In the genomic region with DNA sequence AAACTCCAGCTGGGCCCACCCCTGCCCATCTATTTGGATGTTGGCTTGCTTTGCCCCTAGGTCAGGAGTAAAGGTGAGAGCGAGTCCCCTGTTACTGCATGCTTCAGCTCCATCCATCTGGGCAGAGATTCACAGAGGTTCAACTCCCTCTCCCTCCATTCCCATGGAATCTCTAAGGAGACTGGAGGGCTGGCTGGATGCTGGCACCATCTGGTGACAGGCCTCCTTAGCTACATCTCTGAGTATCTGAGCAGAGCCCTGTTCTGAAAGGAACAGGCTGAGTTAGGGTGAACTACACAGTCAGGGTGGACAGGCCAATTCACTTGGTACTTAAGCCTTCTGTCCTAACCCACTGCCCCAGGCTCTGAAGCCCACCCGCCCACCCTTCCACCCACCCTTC, we compare ENCODE assay signal across 34 mouse cellular contexts. TPM values are rescaled to one million over a fixed set of nuclear protein-coding genes. Genes with fewer than 3 reads are reported as not detected.
DNase-seq lines count a peak whose midpoint lies in the region; ATAC-seq and TF ChIP-seq lines count a peak whose summit lies in the region.
"Had no signal": no experiment of that assay in that cellular context is flagged by ENCODE, and none has a peak within 500 bp of the region (broad histone marks: within the 10 kb centered on the region; RNA-seq: fewer than 3 reads in every experiment).

No protein-coding gene starts in this region.

- no peak for TF ChIP-seq POLR2A in cortical plate, adult 2 months (IDR thresholded peaks at IDR 0.05; ENCODE audit: extremely low read depth, insufficient read depth, low read length)

- no peak overlapping the region for H3K4me3 ChIP-seq in hindbrain, postnatal 0 days (ENCODE audit: low read length)
- no peak overlapping the region for H3K4me3 ChIP-seq in hindbrain, embryonic 11.5 days (ENCODE audit: low read depth, low read length)
- no peak overlapping the region for H3K4me3 ChIP-seq in left cerebral cortex, adult 2 months
- H3K4me3 ChIP-seq in cortical plate, adult 2 months (ENCODE audit: insufficient read depth, low read length) = no peak overlapping the region
- H3K4me3 ChIP-seq: embryonic facial prominence, embryonic 10.5 days; embryonic facial prominence, embryonic 13.5 days; erythroblast, embryonic 14.5 days; forebrain, embryonic 13.5 days; heart, adult 2 months; heart, embryonic 10.5 days; heart, embryonic 13.5 days; hindbrain, embryonic 12.5 days; hindbrain, embryonic 15.5 days had no signal

- no peak overlapping the region for H3K27ac ChIP-seq in hindbrain, postnatal 0 days
- H3K27ac ChIP-seq in hindbrain, embryonic 11.5 days (ENCODE audit: low read depth, low read length) = no peak overlapping the region
- H3K27ac ChIP-seq in left cerebral cortex, adult 2 months = no peak overlapping the region
- H3K27ac ChIP-seq in cortical plate, adult 2 months (ENCODE audit: insufficient read depth, low read length) = no peak overlapping the region
- H3K27ac ChIP-seq: embryonic facial prominence, embryonic 10.5 days; embryonic facial prominence, embryonic 13.5 days; forebrain, embryonic 13.5 days; heart, adult 2 months; heart, embryonic 10.5 days; heart, embryonic 13.5 days; hindbrain, embryonic 12.5 days; hindbrain, embryonic 15.5 days had no signal

- no peaks in the 10 kb centered on the region for H3K4me1 ChIP-seq in hindbrain, postnatal 0 days (ENCODE audit: insufficient read depth, low read length)
- H3K4me1 ChIP-seq in hindbrain, embryonic 11.5 days (replicated peaks; ENCODE audit: control insufficient read depth, insufficient read depth, low read length) = no peaks in the 10 kb centered on the region
- no peaks in the 10 kb centered on the region for H3K4me1 ChIP-seq in cortical plate, adult 2 months (ENCODE audit: control insufficient read depth, insufficient read depth, low read length)
- H3K4me1 ChIP-seq: hindbrain, embryonic 12.5 days had no signal

- H3K9me3 ChIP-seq in hindbrain, postnatal 0 days (ENCODE audit: low read length) = no peaks in the 10 kb centered on the region
- no peaks in the 10 kb centered on the region for H3K9me3 ChIP-seq in hindbrain, embryonic 11.5 days (ENCODE audit: control insufficient read depth, low read length)
- H3K9me3 ChIP-seq: embryonic facial prominence, embryonic 10.5 days; embryonic facial prominence, embryonic 13.5 days; forebrain, embryonic 13.5 days; heart, embryonic 10.5 days; heart, embryonic 13.5 days; hindbrain, embryonic 12.5 days; hindbrain, embryonic 15.5 days had no signal

- no peak overlapping the region for H3K9ac ChIP-seq in hindbrain, postnatal 0 days (replicated peaks; ENCODE audit: low read length)
- no peak overlapping the region for H3K9ac ChIP-seq in hindbrain, embryonic 11.5 days (ENCODE audit: low read depth, low read length)
- H3K9ac ChIP-seq: embryonic facial prominence, embryonic 13.5 days; forebrain, embryonic 13.5 days; heart, embryonic 13.5 days; hindbrain, embryonic 12.5 days; hindbrain, embryonic 15.5 days had no signal

- peak; percentile 42 for TF ChIP-seq CTCF in hindbrain, postnatal 0 days (IDR thresholded peaks at IDR 0.05; ENCODE audit: low read depth)
- peak; percentile 10; the same call in 1 of the 2 replicates for TF ChIP-seq CTCF in left cerebral cortex, adult 2 months (IDR thresholded peaks at IDR 0.05)
- peak; percentile 14; the same call in 1 of the 2 replicates for TF ChIP-seq CTCF in cortical plate, adult 2 months (IDR thresholded peaks at IDR 0.05; ENCODE audit: extremely low read depth, insufficient read depth, low read length)

- H3K36me3 ChIP-seq in hindbrain, postnatal 0 days (ENCODE audit: insufficient read depth, low read length) = no peaks in the 10 kb centered on the region
- H3K36me3 ChIP-seq in hindbrain, embryonic 11.5 days (ENCODE audit: control insufficient read depth, insufficient read depth, low read length) = no peaks in the 10 kb centered on the region
- H3K36me3 ChIP-seq: embryonic facial prominence, embryonic 10.5 days; embryonic facial prominence, embryonic 13.5 days; heart, embryonic 10.5 days; heart, embryonic 13.5 days; hindbrain, embryonic 12.5 days; hindbrain, embryonic 15.5 days had no signal

- ATAC-seq in hindbrain, postnatal 0 days = no peak
- ATAC-seq in hindbrain, embryonic 11.5 days (ENCODE audit: low FRiP score) = no peak
- ATAC-seq: CD4-positive, CD25-positive, alpha-beta regulatory T cell, adult 4 months; forebrain, embryonic 13.5 days had no signal

- no peak overlapping the region for H3K4me2 ChIP-seq in hindbrain, postnatal 0 days (ENCODE audit: low read depth, low read length)
- no peak overlapping the region for H3K4me2 ChIP-seq in hindbrain, embryonic 11.5 days (replicated peaks; ENCODE audit: low read depth, low read length)
- H3K4me2 ChIP-seq: embryonic facial prominence, embryonic 13.5 days; forebrain, embryonic 13.5 days; heart, embryonic 13.5 days; hindbrain, embryonic 12.5 days; hindbrain, embryonic 15.5 days had no signal

- intact Hi-C loops in left cerebral cortex, adult 2 months (cut with DNase I) = no loop called here
- intact Hi-C loops in left cerebral cortex, postnatal 4 days (cut with DNase I) = loop anchor here (5.0 kb wide), 2 partner anchors 108 to 188 kb away; no protein-coding TSS in a partner anchor

- H3K27me3 ChIP-seq in hindbrain, postnatal 0 days (ENCODE audit: insufficient read depth, low read length) = no peaks in the 10 kb centered on the region
- H3K27me3 ChIP-seq in hindbrain, embryonic 11.5 days (ENCODE audit: control insufficient read depth, insufficient read depth, low read length) = no peaks in the 10 kb centered on the region; the same call in 1 of the 2 replicates
- H3K27me3 ChIP-seq: hindbrain, embryonic 15.5 days had no signal

- peak; percentile 31 for DNase-seq in hindbrain, postnatal 0 days (ENCODE audit: low spot score)
- DNase-seq in hindbrain, embryonic 11.5 days (ENCODE audit: low spot score) = no peak
- DNase-seq in left cerebral cortex, adult 2 months (ENCODE audit: extremely low spot score in 1 of 2, low spot score in 2 of 2) = no peak
- no peak for DNase-seq in left cerebral cortex, postnatal 4 days
- peak; percentile 62 to 65 for DNase-seq in right cerebral cortex, postnatal 10 days (ENCODE audit: low spot score in 2 of 2)
- no peak for DNase-seq in right cerebral cortex, postnatal 25 days
- no peak for DNase-seq in thymus, postnatal 36 days
- DNase-seq: adrenal gland, adult 2 months; adrenal gland, postnatal 14 days; cerebellum, adult 11 months; cerebellum, adult 2 months; cerebellum, adult 9-11 months; cerebellum, postnatal 25 days; embryo, embryonic 11 days; gastrocnemius, postnatal 10 days; gastrocnemius, postnatal 36 days; heart, adult 2 months; heart, postnatal 14 days; heart, postnatal 4 days had no signal

- 89% methylated on average over 2 of the region's 2 CpGs for WGBS in hindbrain, postnatal 0 days
- WGBS in hindbrain, embryonic 11.5 days = 82% methylated on average over 2 of the region's 2 CpGs

RNA-seq across cellular contexts. Expression of gene Fxyd2, which starts 11.1 kb away (rescaled TPM):
- total RNA-seq in hindbrain, postnatal 0 days (2014; rRNA removed) = 17.1 and 18.6 TPM in 2 replicates
- 19.5 and 21.5 TPM in 2 replicates for polyA plus RNA-seq in hindbrain, postnatal 0 days (2015; fragmentation: Nextera tagmentation; extraction: Ambion mirVana)
- polyA plus RNA-seq in hindbrain, embryonic 11.5 days (2014; fragmentation: Nextera tagmentation; extraction: Ambion mirVana) = 1.0 and 1.5 TPM in 2 replicates
- total RNA-seq in left cerebral cortex, adult 2 months (2021) = 1 to 10 TPM; 4.8 to 6.5 TPM
- 1 to 10 TPM; 6.7 to 7.0 TPM for total RNA-seq in left cerebral cortex, postnatal 4 days (2021)
- polyA plus RNA-seq in cortical plate, adult 2 months (2012; rRNA removed) = 14.4 and 16.9 TPM in 2 replicates
- total RNA-seq: MEL had no signal
- polyA plus RNA-seq: C2C12; CD4-positive, CD25-positive, alpha-beta regulatory T cell, adult 4 months; erythroblast, embryonic 14.5 days had no signal

RNA-seq across cellular contexts. Expression of gene Dscaml1, which starts 15.8 kb away (rescaled TPM):
- total RNA-seq in hindbrain, postnatal 0 days (2014; rRNA removed) = 37.5 and 47.4 TPM in 2 replicates
- polyA plus RNA-seq in hindbrain, postnatal 0 days (2015; fragmentation: Nextera tagmentation; extraction: Ambion mirVana) = 10.5 and 12.4 TPM in 2 replicates
- polyA plus RNA-seq in hindbrain, embryonic 11.5 days (2014; fragmentation: Nextera tagmentation; extraction: Ambion mirVana) = 0.52 and 0.80 TPM in 2 replicates
- 10 to 100 TPM; 58.0 to 61.5 TPM for total RNA-seq in left cerebral cortex, adult 2 months (2021)
- 10 to 100 TPM; 46.6 to 49.1 TPM for total RNA-seq in left cerebral cortex, postnatal 4 days (2021)
- polyA plus RNA-seq in cortical plate, adult 2 months (2012; rRNA removed) = 29.7 and 30.0 TPM in 2 replicates
- total RNA-seq: common myeloid progenitor, adult 5-6 weeks; gastrocnemius, adult 18-20 months; gastrocnemius, postnatal 36 days; granulocyte monocyte progenitor cell, adult 5-6 weeks; heart, adult 2 months; heart, postnatal 14 days; heart, postnatal 4 days; MEL had no signal
- polyA plus RNA-seq: C2C12; CD4-positive, CD25-positive, alpha-beta regulatory T cell, adult 4 months; erythroblast, embryonic 14.5 days had no signal

RNA-seq across cellular contexts. Expression of gene Fxyd6, which starts 40.6 kb away (rescaled TPM):
- 461 and 490 TPM in 2 replicates for total RNA-seq in hindbrain, postnatal 0 days (2014; rRNA removed)
- polyA plus RNA-seq in hindbrain, postnatal 0 days (2015; fragmentation: Nextera tagmentation; extraction: Ambion mirVana) = 752 and 767 TPM in 2 replicates
- 108 and 111 TPM in 2 replicates for polyA plus RNA-seq in hindbrain, embryonic 11.5 days (2014; fragmentation: Nextera tagmentation; extraction: Ambion mirVana)
- total RNA-seq in left cerebral cortex, adult 2 months (2021) = 100 to 1,000 TPM; 106 to 107 TPM
- total RNA-seq in left cerebral cortex, postnatal 4 days (2021) = 100 to 1,000 TPM; 368 to 407 TPM
- 137 and 139 TPM in 2 replicates for polyA plus RNA-seq in cortical plate, adult 2 months (2012; rRNA removed)
- total RNA-seq: common myeloid progenitor, adult 5-6 weeks; granulocyte monocyte progenitor cell, adult 5-6 weeks; MEL had no signal
- polyA plus RNA-seq: C2C12; CD4-positive, CD25-positive, alpha-beta regulatory T cell, adult 4 months; erythroblast, embryonic 14.5 days had no signal

Comparison
In these comparisons a context has a peak if more than half of its experiments do, and no peak if none do; other contexts are left out.
1. DNase-seq: peak in hindbrain, postnatal 0 days (single experiment) and right cerebral cortex, postnatal 10 days (2 of 2); none in hindbrain, embryonic 11.5 days (single experiment), left cerebral cortex, adult 2 months (0 of 2), left cerebral cortex, postnatal 4 days (single experiment), right cerebral cortex, postnatal 25 days (single experiment) and thymus, postnatal 36 days (0 of 2).
2. Peak in every context shown above with its lines, with median percentiles within 50 percentile points of each other: CTCF ChIP-seq.